Mouse (Mus musculus): ENCODE data around the gene Cyp2d34.

DNA sequence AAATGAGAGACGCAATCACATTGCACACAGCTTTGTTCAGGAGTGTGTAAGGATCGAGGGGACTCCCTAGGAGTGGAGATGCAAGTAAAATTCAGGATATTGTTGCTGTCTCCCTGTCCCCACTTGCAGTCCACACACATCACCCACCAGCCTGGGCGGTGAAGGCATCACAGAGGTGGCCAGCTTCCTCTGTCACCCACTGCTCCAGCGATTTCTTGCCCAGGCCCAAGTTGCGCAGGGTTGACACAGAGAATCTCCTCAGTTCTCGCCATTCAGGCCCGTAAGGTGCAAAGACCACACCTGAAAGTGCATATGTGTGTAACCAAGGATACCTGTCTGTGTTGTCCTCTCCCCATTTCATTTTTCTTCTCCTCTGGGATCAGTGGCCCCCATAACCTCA, 19.5 kb upstream of the Cyp2d34 start:
- TF ChIP-seq CTCF (IDR thresholded peaks at IDR 0.05; ENCODE audit: borderline replicate concordance, extremely low read depth, insufficient read depth, insufficient read length) (no peak), POLR2A (IDR thresholded peaks at IDR 0.05; ENCODE audit: borderline replicate concordance, extremely low read depth, insufficient read depth, insufficient read length, poor library complexity, severe bottlenecking) (no peak)

Measured in brain, embryonic 14.5 days (tissue).